Mouse (Mus musculus) MEL (cell line): Measurements from ENCODE around the gene Gna11.

ENCODE experiments used
- POLR2A ChIP-seq, 2 experiments: IDR thresholded peaks; 2 replicates each; pipeline ENCODE4 v1.6.1; 2011 to 2012; ENCODE audit warnings: low read length in 2 of 2, mild to moderate bottlenecking in 2 of 2, control low read depth in 1 of 2, improper control_type of control experiment in 1 of 2, low read depth in 1 of 2, moderate library complexity in 1 of 2; ENCODE audit not compliant: control insufficient read depth in 1 of 2, insufficient read depth in 1 of 2, poor library complexity in 1 of 2
- POLR2AphosphoS2 ChIP-seq: IDR thresholded peaks from 2 replicates; pipeline ENCODE4 v1.6.1; 2011; ENCODE audit warnings: low read length, improper control_type of control experiment
- USF2 ChIP-seq, 2 experiments: IDR thresholded peaks; 2 replicates each; pipeline ENCODE4 v1.6.1; 2011 to 2012; ENCODE audit warnings: improper control_type of control experiment in 2 of 2, low read length in 2 of 2, borderline replicate concordance in 1 of 2, inconsistent platforms in 1 of 2, low read depth in 1 of 2, mild to moderate bottlenecking in 1 of 2; ENCODE audit not compliant: insufficient read depth in 1 of 2

- TF ChIP-seq POLR2AphosphoS2 (no peak), POLR2A (IDR thresholded peaks at IDR 0.05; ENCODE audit: control insufficient read depth in 1 of 2, insufficient read depth in 1 of 2, low read depth in 1 of 2, low read length in 2 of 2, poor library complexity in 1 of 2) (no peak), USF2 (IDR thresholded peaks at IDR 0.05; ENCODE audit: borderline replicate concordance in 1 of 2, insufficient read depth in 1 of 2, low read depth in 1 of 2, low read length in 2 of 2) (no peak)
Observed at GRCm38 (mm10) chr10:81518546-81518945, 26.4 kb downstream of the Gna11 start.
